Mouse (Mus musculus): ENCODE measurements around the gene Meiob. TPM values are rescaled to one million over a fixed set of nuclear protein-coding genes. Genes with fewer than 3 reads are reported as not detected.

Meiob gene
- not detected in 2 replicates for polyA plus RNA-seq (2012; rRNA removed)

DNA sequence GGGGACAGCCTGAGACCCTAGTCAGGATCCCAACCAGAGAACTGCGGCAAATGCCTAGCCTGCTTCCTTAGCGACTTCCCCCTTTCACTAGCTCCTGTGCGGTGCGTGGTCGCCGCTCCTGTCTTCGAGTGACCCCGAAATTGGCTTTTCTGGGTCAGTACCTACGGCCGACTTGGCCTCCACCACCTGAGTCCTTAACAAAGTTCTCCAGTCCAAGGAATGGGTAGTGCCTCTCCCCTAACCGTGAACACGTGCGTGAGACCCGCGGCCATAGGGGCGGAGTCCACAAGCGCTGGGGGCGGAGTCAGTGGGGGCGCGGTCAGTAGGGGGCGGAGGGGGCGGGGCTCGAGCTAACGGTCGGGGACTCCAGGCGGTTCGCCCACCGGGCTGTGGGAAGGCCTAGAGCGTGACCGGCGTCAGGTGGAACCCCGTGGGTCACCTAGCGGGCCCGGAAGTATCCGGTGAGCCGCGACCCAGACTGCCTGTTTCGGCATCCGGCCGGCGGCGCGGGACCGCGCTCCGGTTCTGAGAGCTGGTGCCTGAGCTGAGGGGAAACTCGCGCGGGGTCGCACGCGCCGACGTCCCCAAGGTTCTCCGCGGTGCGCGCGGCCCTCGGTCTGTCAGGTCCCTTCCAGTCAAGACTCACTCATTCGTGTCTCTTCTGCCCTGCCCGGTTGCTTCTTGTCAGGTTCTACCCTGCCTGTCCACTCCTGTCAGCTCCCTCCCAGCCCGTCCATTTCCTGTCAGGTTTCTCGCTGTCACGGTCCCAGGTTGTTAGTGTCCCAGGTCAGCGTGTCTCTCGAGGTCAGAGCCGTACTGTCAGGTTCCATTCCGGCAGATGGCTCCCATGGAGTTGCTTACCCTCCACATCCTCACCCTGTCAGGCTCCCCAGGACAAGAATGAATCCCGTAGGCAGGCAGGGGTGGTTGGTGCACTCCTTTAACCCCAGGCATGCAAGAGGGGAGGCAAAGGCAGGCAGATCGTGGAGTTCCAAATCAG is at the start of gene Meiob:
TSS of gene Meiob (plus strand) at position 338 of the 1,000 bp plus-strand sequence.
- DNase-seq (ENCODE audit: low read depth), result peak; percentile 79

DNA sequence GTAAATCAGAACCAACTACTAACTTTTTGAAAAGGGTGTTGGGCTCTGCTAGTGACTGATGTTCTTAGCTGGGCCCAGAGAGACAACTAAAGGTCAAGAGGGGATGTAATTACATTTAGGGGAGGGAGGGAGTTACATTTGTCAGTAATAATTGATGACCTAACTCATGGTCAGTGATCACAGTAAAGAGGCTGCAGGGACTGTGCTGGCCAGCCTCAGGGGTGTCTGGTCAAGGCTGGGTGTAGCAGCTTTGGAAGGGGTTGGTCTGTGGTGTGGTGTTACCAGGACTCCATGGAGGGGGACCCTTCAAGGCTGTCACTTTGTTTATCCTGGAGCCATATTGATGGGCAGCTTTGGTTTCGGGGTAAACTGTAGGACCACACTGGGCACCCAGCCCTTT is 46.7 kb upstream of the Meiob start:
- no peak for DNase-seq (ENCODE audit: low read depth)
- TF ChIP-seq POLR2A (IDR thresholded peaks at IDR 0.05; ENCODE audit: borderline replicate concordance, extremely low read depth, insufficient read depth, insufficient read length, poor library complexity, severe bottlenecking) (no peak), CTCF (IDR thresholded peaks at IDR 0.05; ENCODE audit: borderline replicate concordance, extremely low read depth, insufficient read depth, insufficient read length) (no peak)

More for the DNA sequence above, at the start of gene Meiob:
- TF ChIP-seq POLR2A (IDR thresholded peaks at IDR 0.05; ENCODE audit: borderline replicate concordance, extremely low read depth, insufficient read depth, insufficient read length, poor library complexity, severe bottlenecking), result no peak
- TF ChIP-seq CTCF (IDR thresholded peaks at IDR 0.05; ENCODE audit: borderline replicate concordance, extremely low read depth, insufficient read depth, insufficient read length), result no peak

DNA sequence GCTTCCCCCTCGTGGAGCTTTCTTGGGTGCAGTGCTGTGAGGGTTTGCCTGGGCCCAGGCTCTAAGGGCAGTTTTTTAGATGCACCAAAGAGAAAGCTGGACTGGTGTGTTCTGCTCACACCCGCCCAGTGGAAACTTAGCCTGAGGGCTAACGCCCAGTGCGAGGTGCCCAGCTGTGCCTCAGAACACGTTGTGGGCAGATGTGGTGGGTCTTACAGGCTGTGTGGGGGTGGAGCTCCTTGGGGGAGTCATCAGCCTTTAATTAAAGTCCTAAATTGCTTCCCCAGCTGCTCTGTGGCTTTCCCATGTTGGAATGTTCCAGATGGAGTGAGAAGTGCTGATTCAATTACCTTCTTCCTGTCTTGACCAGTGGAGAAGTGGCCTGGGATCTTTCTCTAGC is 43.0 kb upstream of the Meiob start:
- TF ChIP-seq CTCF (IDR thresholded peaks at IDR 0.05; ENCODE audit: borderline replicate concordance, extremely low read depth, insufficient read depth, insufficient read length) (no peak), POLR2A (IDR thresholded peaks at IDR 0.05; ENCODE audit: borderline replicate concordance, extremely low read depth, insufficient read depth, insufficient read length, poor library complexity, severe bottlenecking) (no peak)
- no peak for DNase-seq (ENCODE audit: low read depth)

DNA sequence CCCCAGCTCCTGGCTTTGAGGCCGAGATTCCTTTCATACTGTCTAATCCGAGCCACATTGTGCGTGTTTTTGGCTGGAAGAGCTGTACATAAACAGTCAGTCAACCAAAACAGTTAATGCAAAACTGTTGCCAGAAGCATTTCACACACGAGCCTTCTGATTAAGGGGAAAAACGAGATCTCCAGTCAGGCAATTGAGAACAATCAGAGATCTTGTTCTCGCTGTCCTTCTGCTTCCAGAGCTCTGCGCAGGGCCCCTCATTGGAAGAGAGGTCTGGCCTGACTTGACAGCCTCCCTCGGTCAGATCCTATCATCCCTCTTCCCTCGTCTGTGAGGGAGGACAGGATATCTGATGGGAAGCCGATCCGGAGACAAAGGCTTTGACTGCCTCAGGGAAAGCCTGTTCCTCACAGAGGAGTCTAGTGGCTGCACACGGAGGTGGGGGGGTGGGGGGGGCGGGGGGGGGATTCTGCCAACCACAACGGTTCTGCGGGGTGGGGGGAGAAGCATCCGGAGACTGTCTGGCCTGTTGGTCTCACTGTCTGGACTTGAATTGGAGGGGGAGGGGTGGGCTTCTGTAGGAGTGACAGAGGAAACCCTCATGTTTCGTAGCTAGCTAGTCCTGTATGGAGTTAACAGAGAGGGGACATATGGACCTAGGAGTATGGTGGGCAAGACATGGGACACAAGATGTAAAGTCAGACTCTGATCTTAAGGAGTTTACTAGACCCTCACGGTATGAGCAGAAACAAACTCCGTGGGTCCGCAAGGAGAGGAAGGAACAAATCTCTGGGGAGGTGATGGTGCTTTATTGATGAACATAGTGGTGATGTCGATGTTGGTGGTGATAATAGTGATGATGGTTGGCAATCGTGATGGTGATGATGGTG is 38.8 kb upstream of the Meiob start:
- peak; percentile 31 for DNase-seq (ENCODE audit: low read depth)

DNA sequence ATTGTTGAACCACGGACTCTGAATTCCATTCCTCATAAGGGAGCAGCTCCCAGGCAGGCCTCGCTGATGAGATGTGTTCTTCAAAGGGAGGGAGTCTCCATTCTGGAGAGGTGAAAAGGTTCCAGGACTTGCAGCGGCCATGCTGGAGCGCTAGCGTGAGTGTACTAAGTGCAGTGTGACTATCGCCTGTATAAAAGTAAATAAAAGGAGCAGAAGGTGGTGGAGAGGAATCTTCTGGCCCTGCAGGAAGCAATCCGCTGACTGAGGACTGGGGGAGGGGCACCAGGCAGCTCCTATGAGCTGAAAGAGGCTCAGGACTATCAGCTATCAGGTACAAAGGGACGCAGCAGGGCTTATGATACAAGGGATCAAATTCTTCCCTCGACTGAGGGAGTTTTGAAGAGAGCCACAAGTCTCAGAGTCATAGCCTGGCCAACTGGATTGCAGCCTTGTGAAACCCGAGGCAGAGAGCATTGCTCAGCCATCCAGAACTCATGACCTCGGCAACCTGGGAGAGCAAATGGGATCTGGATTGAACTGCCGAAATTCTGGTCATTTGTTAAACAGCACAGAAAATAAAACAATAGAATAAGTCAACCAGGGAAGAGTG is 37.7 kb upstream of the Meiob start:
- DNase-seq (ENCODE audit: low read depth), result no peak
- TF ChIP-seq CTCF (IDR thresholded peaks at IDR 0.05; ENCODE audit: borderline replicate concordance, extremely low read depth, insufficient read depth, insufficient read length), result no peak
- TF ChIP-seq POLR2A (IDR thresholded peaks at IDR 0.05; ENCODE audit: borderline replicate concordance, extremely low read depth, insufficient read depth, insufficient read length, poor library complexity, severe bottlenecking), result no peak

More for the DNA sequence above, 38.8 kb upstream of the Meiob start:
- TF ChIP-seq POLR2A (IDR thresholded peaks at IDR 0.05; ENCODE audit: borderline replicate concordance, extremely low read depth, insufficient read depth, insufficient read length, poor library complexity, severe bottlenecking) (no peak), CTCF (IDR thresholded peaks at IDR 0.05; ENCODE audit: borderline replicate concordance, extremely low read depth, insufficient read depth, insufficient read length) (no peak)

DNA sequence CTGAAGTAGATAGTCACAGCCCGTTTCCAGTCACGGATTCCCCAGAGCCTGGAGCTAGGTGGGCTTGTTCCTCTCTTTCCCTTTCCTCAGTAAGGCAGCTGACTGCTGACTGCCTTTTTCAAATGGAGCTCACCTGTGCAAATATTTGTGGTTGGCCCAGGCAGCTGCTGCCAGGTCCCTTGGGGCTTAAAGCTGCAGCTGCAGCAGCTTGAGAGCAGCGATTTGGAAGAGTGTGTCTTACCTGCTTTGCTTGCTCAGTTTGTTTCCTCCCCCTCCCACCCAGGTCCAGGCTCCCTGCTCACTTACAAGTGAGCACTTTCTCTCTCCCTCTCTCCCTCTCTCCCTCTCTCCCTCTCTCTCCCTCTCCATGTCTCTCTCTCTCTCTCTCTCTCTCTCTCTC is 34.9 kb upstream of the Meiob start:
- TF ChIP-seq CTCF (IDR thresholded peaks at IDR 0.05; ENCODE audit: borderline replicate concordance, extremely low read depth, insufficient read depth, insufficient read length) (no peak), POLR2A (IDR thresholded peaks at IDR 0.05; ENCODE audit: borderline replicate concordance, extremely low read depth, insufficient read depth, insufficient read length, poor library complexity, severe bottlenecking) (no peak)

DNA sequence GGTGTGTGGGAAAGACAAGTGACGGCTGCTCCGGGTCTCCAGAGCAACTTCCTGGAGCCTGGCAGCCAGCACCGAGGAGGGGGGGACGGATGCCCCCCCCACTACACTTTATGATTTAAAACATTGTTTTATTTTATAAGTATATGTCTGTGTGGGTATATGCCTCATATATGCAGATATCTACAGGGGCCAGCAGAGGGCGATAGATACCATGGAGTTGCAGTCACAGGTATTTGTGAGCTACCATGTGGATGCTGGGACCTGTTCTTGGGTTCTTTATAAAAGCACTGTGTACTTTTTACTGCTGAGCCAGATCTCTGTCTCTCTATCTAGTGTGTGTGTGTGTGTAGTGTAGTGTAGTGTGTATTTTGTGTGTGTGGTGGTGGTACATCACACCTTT is 30.8 kb upstream of the Meiob start:
- no peak for DNase-seq (ENCODE audit: low read depth)
- TF ChIP-seq CTCF (IDR thresholded peaks at IDR 0.05; ENCODE audit: borderline replicate concordance, extremely low read depth, insufficient read depth, insufficient read length) (no peak), POLR2A (IDR thresholded peaks at IDR 0.05; ENCODE audit: borderline replicate concordance, extremely low read depth, insufficient read depth, insufficient read length, poor library complexity, severe bottlenecking) (no peak)

More for the DNA sequence above, 34.9 kb upstream of the Meiob start:
- peak; percentile 5 for DNase-seq (ENCODE audit: low read depth)

DNA sequence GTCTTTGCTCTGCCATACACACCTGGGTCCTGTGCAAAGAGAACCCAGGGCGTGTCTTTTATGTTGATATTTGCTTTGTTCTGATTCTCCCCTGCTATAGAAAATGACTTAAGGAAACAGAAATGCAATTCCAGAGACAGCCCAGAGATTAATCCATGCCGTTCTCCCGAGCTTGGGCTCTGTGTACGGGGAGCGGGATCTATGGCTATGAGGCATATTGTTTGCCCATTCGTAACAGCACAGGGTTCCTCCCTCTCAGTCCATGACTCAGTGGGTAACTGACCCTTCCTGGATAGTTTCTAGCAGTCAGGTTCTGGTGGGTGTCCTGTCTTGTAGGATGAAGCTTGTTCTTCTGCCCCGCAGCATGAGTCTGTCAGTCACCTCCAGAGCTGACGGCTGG is 28.9 kb upstream of the Meiob start:
- no peak for TF ChIP-seq CTCF (IDR thresholded peaks at IDR 0.05; ENCODE audit: borderline replicate concordance, extremely low read depth, insufficient read depth, insufficient read length)
- no peak for TF ChIP-seq POLR2A (IDR thresholded peaks at IDR 0.05; ENCODE audit: borderline replicate concordance, extremely low read depth, insufficient read depth, insufficient read length, poor library complexity, severe bottlenecking)
- no peak for DNase-seq (ENCODE audit: low read depth)

DNA sequence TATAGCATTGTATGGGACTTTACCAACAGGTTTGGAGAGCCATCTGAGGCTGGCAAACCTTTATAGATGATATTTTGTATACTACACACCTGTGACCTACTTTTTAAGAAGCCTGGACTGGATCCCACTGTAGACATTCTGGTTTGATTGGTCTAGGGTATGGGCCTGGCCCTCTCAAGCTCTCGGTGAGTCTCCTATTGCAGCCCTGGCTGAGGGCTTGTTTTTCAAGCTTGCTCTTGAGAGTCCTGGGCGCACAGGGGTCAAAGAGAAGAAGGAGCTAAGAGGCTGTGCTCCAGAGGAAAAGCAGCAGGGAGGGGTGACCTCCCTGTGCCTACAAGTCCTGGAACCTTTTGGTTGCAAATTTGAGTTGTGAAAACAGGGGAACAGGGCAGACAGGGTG is 27.0 kb upstream of the Meiob start:
- no peak for TF ChIP-seq CTCF (IDR thresholded peaks at IDR 0.05; ENCODE audit: borderline replicate concordance, extremely low read depth, insufficient read depth, insufficient read length)
- no peak for TF ChIP-seq POLR2A (IDR thresholded peaks at IDR 0.05; ENCODE audit: borderline replicate concordance, extremely low read depth, insufficient read depth, insufficient read length, poor library complexity, severe bottlenecking)
- no peak for DNase-seq (ENCODE audit: low read depth)

DNA sequence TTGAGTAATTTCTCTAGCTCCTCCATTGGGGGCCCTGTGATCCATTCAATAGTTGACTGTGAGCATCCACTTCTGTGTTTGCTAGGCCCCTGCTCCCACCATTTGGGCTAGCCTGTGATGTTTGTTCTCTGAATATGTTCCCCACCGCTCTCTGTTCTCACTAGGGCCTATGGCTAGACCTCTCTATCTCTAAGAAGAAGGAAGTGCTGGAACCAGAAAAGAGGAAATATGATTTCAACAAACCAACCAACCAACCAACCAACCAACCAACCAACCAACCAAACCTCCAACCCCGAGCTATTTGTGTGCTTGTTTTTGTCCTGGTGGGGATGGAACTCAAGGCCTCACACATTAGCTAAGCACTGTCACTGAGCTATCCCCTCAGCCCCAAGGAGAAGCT is 23.3 kb upstream of the Meiob start:
- TF ChIP-seq CTCF (IDR thresholded peaks at IDR 0.05; ENCODE audit: borderline replicate concordance, extremely low read depth, insufficient read depth, insufficient read length) (no peak), POLR2A (IDR thresholded peaks at IDR 0.05; ENCODE audit: borderline replicate concordance, extremely low read depth, insufficient read depth, insufficient read length, poor library complexity, severe bottlenecking) (no peak)

DNA sequence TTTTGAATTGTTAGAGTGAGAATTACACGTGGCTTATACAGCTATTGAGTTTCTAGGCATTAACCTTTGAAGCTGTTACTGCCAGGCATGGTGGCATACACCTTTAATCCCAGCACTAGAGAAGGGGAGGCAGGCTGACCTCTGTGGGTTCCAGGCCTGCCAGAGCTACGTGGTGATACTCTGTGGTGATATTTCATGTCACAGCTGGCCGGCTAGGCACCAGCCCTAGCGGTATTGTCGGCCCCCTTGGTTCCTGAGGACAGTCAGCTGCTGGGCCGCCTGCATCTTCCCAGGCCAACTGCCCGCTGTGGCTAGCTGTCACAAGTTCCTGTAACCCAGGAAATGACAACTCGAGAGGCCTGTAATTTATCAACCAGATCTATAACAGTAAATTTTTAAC is 11.9 kb upstream of the Meiob start:
- DNase-seq (ENCODE audit: low read depth), result no peak
- TF ChIP-seq POLR2A (IDR thresholded peaks at IDR 0.05; ENCODE audit: borderline replicate concordance, extremely low read depth, insufficient read depth, insufficient read length, poor library complexity, severe bottlenecking) (no peak), CTCF (IDR thresholded peaks at IDR 0.05; ENCODE audit: borderline replicate concordance, extremely low read depth, insufficient read depth, insufficient read length) (no peak)

More for the DNA sequence above, 23.3 kb upstream of the Meiob start:
- DNase-seq (ENCODE audit: low read depth), result no peak

Data from brain, embryonic 14.5 days (tissue).